Mouse (Mus musculus) brain, embryonic 14.5 days (tissue): ENCODE results near the gene Celsr3.

ENCODE experiments used
- CTCF ChIP-seq: fragments of 200-500 bp; IDR thresholded peaks from 2 replicates; pipeline ENCODE4 v1.5.1; 2012; ENCODE audit warnings: inconsistent platforms, mild to moderate bottlenecking, moderate library complexity, borderline replicate concordance; ENCODE audit not compliant: insufficient read depth, insufficient read length; ENCODE audit errors: extremely low read depth
- POLR2A ChIP-seq: fragments of 200-500 bp; IDR thresholded peaks from 2 replicates; pipeline ENCODE4 v1.6.1; 2012; ENCODE audit warnings: mild to moderate bottlenecking, inconsistent platforms, borderline replicate concordance; ENCODE audit not compliant: poor library complexity, insufficient read depth, insufficient read length, severe bottlenecking; ENCODE audit errors: extremely low read depth

DNA sequence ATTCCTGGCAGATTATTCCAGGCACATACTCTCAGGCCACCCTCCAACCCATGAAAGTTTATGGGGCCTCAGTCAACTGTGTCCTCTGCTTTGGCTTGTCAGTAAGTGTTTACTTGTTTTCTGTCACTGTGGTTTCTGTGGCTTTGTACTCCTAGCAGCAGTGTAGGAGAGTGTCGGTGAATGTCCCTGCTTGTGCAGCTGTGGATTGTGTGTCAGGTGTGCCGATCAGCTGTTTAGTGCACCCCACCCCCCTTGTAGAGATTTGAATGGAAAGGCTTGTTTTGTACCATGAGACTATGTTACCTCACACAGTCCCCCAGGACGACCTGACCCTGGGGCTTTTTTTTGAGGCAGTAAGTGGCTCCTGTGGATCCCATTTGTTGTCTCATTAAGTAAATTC is 33.4 kb upstream of the Celsr3 start:
- TF ChIP-seq CTCF (no peak), POLR2A (no peak)
